ENCODE assay signal across 11 mouse cellular contexts in genomic region chr17:28170460-28171305, GRCm38 (mm10). TPM values are rescaled to one million over a fixed set of nuclear protein-coding genes. Genes with fewer than 3 reads are reported as not detected.
DNase-seq lines count a peak whose midpoint lies in the region; ATAC-seq lines count a peak whose summit lies in the region.
"Had no signal": no experiment of that assay in that cellular context is flagged by ENCODE, and none has a peak within 500 bp of the region (broad histone marks: within the 10 kb centered on the region; RNA-seq: fewer than 3 reads in every experiment).

No protein-coding gene starts in this region.

- no peak overlapping the region for H3K4me3 ChIP-seq in kidney, embryonic 16.5 days (ENCODE audit: low read length)
- no peak overlapping the region for H3K4me3 ChIP-seq in neural tube, embryonic 11.5 days (ENCODE audit: low read depth, low read length)
- H3K4me3 ChIP-seq in neural tube, embryonic 15.5 days (replicated peaks): no peak overlapping the region
- H3K4me3 ChIP-seq in midbrain, embryonic 14.5 days (replicated peaks; ENCODE audit: low read depth, low read length): no peak overlapping the region
- H3K4me3 ChIP-seq: midbrain, embryonic 15.5 days had no signal

- H3K27me3 ChIP-seq in kidney, embryonic 16.5 days (ENCODE audit: insufficient read depth, low read length): no peaks in the 10 kb centered on the region
- H3K27me3 ChIP-seq in neural tube, embryonic 11.5 days (ENCODE audit: control insufficient read depth, insufficient read depth, low read length): no peaks in the 10 kb centered on the region
- H3K27me3 ChIP-seq in neural tube, embryonic 15.5 days (replicated peaks): no peaks in the 10 kb centered on the region
- no peaks in the 10 kb centered on the region for H3K27me3 ChIP-seq in midbrain, embryonic 14.5 days (ENCODE audit: control insufficient read depth, insufficient read depth, low read length)
- H3K27me3 ChIP-seq: midbrain, embryonic 15.5 days had no signal

- H3K27ac ChIP-seq in kidney, embryonic 16.5 days (ENCODE audit: low read length): peak overlapping the region; percentile 55; the same call in 1 of the 2 replicates
- H3K27ac ChIP-seq in neural tube, embryonic 11.5 days (ENCODE audit: low read depth, low read length): no peak overlapping the region
- H3K27ac ChIP-seq in neural tube, embryonic 15.5 days (replicated peaks): no peak overlapping the region
- H3K27ac ChIP-seq in midbrain, embryonic 14.5 days (replicated peaks; ENCODE audit: low read depth, low read length): no peak overlapping the region
- H3K27ac ChIP-seq: midbrain, embryonic 15.5 days had no signal

- peaks cover 23% of the 10 kb centered on the region for H3K36me3 ChIP-seq in kidney, embryonic 16.5 days (ENCODE audit: insufficient read depth, low read length)
- peaks cover 10% of the 10 kb centered on the region; the same call in 1 of the 2 replicates for H3K36me3 ChIP-seq in neural tube, embryonic 11.5 days (ENCODE audit: control insufficient read depth, insufficient read depth, low read length)
- H3K36me3 ChIP-seq in neural tube, embryonic 15.5 days: peaks cover 16% of the 10 kb centered on the region
- H3K36me3 ChIP-seq in midbrain, embryonic 14.5 days (ENCODE audit: control insufficient read depth, insufficient read depth, low read length): peaks cover 54% of the 10 kb centered on the region

- WGBS in kidney, embryonic 16.5 days: 64% methylated on average over 6 of the region's 6 CpGs
- WGBS in neural tube, embryonic 11.5 days: 93% methylated on average over 6 of the region's 6 CpGs
- WGBS in neural tube, embryonic 15.5 days: 81% methylated on average over 6 of the region's 6 CpGs
- WGBS in midbrain, embryonic 14.5 days: 96% methylated on average over 6 of the region's 6 CpGs

- ATAC-seq in kidney, embryonic 16.5 days (ENCODE audit: low FRiP score, low TSS enrichment): no peak
- ATAC-seq in neural tube, embryonic 11.5 days (ENCODE audit: insufficient read depth, low FRiP score, low TSS enrichment): no peak
- ATAC-seq in neural tube, embryonic 15.5 days (ENCODE audit: low FRiP score): no peak
- ATAC-seq in midbrain, embryonic 14.5 days (ENCODE audit: low FRiP score, low TSS enrichment): no peak
- ATAC-seq: midbrain, embryonic 15.5 days had no signal

- no peak overlapping the region for H3K9ac ChIP-seq in kidney, embryonic 16.5 days (replicated peaks; ENCODE audit: low read length)
- H3K9ac ChIP-seq in neural tube, embryonic 11.5 days (ENCODE audit: low read length): peak overlapping the region; percentile 10; the same call in 1 of the 2 replicates
- no peak overlapping the region for H3K9ac ChIP-seq in neural tube, embryonic 15.5 days (replicated peaks)
- H3K9ac ChIP-seq in midbrain, embryonic 14.5 days (replicated peaks; ENCODE audit: low read length): no peak overlapping the region
- H3K9ac ChIP-seq: midbrain, embryonic 15.5 days had no signal

- no peak for DNase-seq in kidney, adult 11 months
- no peak for DNase-seq in neural tube, embryonic 11.5 days (ENCODE audit: low spot score)
- DNase-seq in brain, adult 2 months (ENCODE audit: low read depth, low spot score): peak; percentile 89
- peak; percentile 68 for DNase-seq in thymus, postnatal 4 days
- DNase-seq in midbrain, embryonic 14.5 days: no peak
- no peak for DNase-seq in urinary bladder, postnatal 36 days (ENCODE audit: low spot score in 2 of 2)
- DNase-seq: lung, adult 18-20 months; spleen, adult 18-20 months had no signal

- no peaks in the 10 kb centered on the region for H3K9me3 ChIP-seq in kidney, embryonic 16.5 days (ENCODE audit: low read length)
- no peaks in the 10 kb centered on the region for H3K9me3 ChIP-seq in neural tube, embryonic 11.5 days (ENCODE audit: control insufficient read depth, low read length)
- H3K9me3 ChIP-seq in neural tube, embryonic 15.5 days (replicated peaks): no peaks in the 10 kb centered on the region
- no peaks in the 10 kb centered on the region for H3K9me3 ChIP-seq in midbrain, embryonic 14.5 days (ENCODE audit: control insufficient read depth, low read length)
- H3K9me3 ChIP-seq: midbrain, embryonic 15.5 days had no signal

- H3K4me2 ChIP-seq in kidney, embryonic 16.5 days (replicated peaks; ENCODE audit: low read depth, low read length): no peak overlapping the region
- no peak overlapping the region for H3K4me2 ChIP-seq in neural tube, embryonic 11.5 days (ENCODE audit: low read depth)
- H3K4me2 ChIP-seq in neural tube, embryonic 15.5 days: no peak overlapping the region
- H3K4me2 ChIP-seq in midbrain, embryonic 14.5 days (ENCODE audit: low read length): no peak overlapping the region
- H3K4me2 ChIP-seq: midbrain, embryonic 15.5 days had no signal

- H3K4me1 ChIP-seq in kidney, embryonic 16.5 days (ENCODE audit: insufficient read depth, low read length): peaks cover 25% of the 10 kb centered on the region
- H3K4me1 ChIP-seq in neural tube, embryonic 11.5 days (ENCODE audit: control insufficient read depth, insufficient read depth, low read length): peaks cover 3% of the 10 kb centered on the region
- peaks cover 23% of the 10 kb centered on the region for H3K4me1 ChIP-seq in neural tube, embryonic 15.5 days
- no peaks in the 10 kb centered on the region for H3K4me1 ChIP-seq in midbrain, embryonic 14.5 days (ENCODE audit: control insufficient read depth, insufficient read depth, low read length)

RNA-seq across cellular contexts. Expression of gene Zfp523, which starts 6.2 kb away (rescaled TPM):
- polyA plus RNA-seq in kidney, embryonic 16.5 days (2015; fragmentation: Nextera tagmentation; extraction: Ambion mirVana): 38.2 and 40.4 TPM in 2 replicates
- polyA plus RNA-seq in neural tube, embryonic 11.5 days (2014; fragmentation: Nextera tagmentation; extraction: Ambion mirVana): 31.1 and 32.5 TPM in 2 replicates
- 41.5 and 43.8 TPM in 2 replicates for polyA plus RNA-seq in neural tube, embryonic 15.5 days (2015; fragmentation: Nextera tagmentation; extraction: Ambion mirVana)
- polyA plus RNA-seq in midbrain, embryonic 14.5 days (2014; fragmentation: Nextera tagmentation; extraction: Ambion mirVana): 41.8 and 51.9 TPM in 2 replicates

RNA-seq across cellular contexts. Expression of gene Scube3, which starts 28.7 kb away (rescaled TPM):
- polyA plus RNA-seq in kidney, embryonic 16.5 days (2015; fragmentation: Nextera tagmentation; extraction: Ambion mirVana): 18.6 and 19.9 TPM in 2 replicates
- polyA plus RNA-seq in neural tube, embryonic 11.5 days (2014; fragmentation: Nextera tagmentation; extraction: Ambion mirVana): 8.7 and 9.4 TPM in 2 replicates
- 3.6 and 4.6 TPM in 2 replicates for polyA plus RNA-seq in neural tube, embryonic 15.5 days (2015; fragmentation: Nextera tagmentation; extraction: Ambion mirVana)
- 7.3 and 8.0 TPM in 2 replicates for polyA plus RNA-seq in midbrain, embryonic 14.5 days (2014; fragmentation: Nextera tagmentation; extraction: Ambion mirVana)

RNA-seq across cellular contexts. Expression of gene Def6, which starts 36.9 kb away (rescaled TPM):
- polyA plus RNA-seq in kidney, embryonic 16.5 days (2015; fragmentation: Nextera tagmentation; extraction: Ambion mirVana): 7.2 and 7.4 TPM in 2 replicates
- 2.1 and 2.7 TPM in 2 replicates for polyA plus RNA-seq in neural tube, embryonic 11.5 days (2014; fragmentation: Nextera tagmentation; extraction: Ambion mirVana)
- polyA plus RNA-seq in neural tube, embryonic 15.5 days (2015; fragmentation: Nextera tagmentation; extraction: Ambion mirVana): 8.6 and 24.0 TPM in 2 replicates
- polyA plus RNA-seq in midbrain, embryonic 14.5 days (2014; fragmentation: Nextera tagmentation; extraction: Ambion mirVana): 3.2 and 3.5 TPM in 2 replicates

Comparison
In these comparisons a context has a peak if more than half of its experiments do, and no peak if none do; other contexts are left out.
1. DNase-seq: peak in brain, adult 2 months (single experiment) and thymus, postnatal 4 days (single experiment); none in kidney, adult 11 months (single experiment), neural tube, embryonic 11.5 days (single experiment), midbrain, embryonic 14.5 days (single experiment) and urinary bladder, postnatal 36 days (0 of 2).